Mouse (Mus musculus) cerebellum, adult 2 months (tissue): Measurements from ENCODE around the gene Eif4enif1.
"Not testable (repeated sequence)": the region's sequence is repeated elsewhere in the genome, so short reads cannot be mapped to it uniquely, and the experiment has no call there.

Experiments used
- CTCF ChIP-seq: fragments of 200-500 bp; IDR thresholded peaks from 2 replicates; pipeline ENCODE4 v1.5.1; 2011; ENCODE audit warnings: low read depth, mild to moderate bottlenecking, control low read depth, low read length, moderate library complexity, borderline replicate concordance; ENCODE audit not compliant: insufficient read depth
- POLR2A ChIP-seq: fragments of 200-500 bp; IDR thresholded peaks from 2 replicates; pipeline ENCODE4 v1.6.1; 2011; ENCODE audit warnings: low read length, control low read depth, borderline replicate concordance; ENCODE audit not compliant: insufficient read depth

DNA sequence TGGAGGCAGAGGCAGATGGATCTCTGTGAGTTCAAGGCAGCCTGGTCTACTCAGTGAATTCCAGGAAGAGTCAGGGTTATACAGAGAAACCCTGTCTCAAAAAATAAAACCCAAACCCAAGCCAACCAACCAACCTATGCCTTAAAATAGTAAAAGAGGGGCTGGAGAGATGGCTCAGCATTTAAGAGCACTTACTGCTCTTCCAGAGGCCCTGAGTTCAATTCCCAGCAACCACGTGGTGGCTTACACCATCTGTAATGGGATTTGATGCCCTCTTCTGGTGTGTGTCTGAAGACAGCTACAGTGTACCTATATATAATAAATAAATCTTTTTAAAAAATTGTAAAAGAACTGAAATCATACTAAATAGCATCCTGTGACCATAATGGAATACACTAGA lies 30.3 kb upstream of the Eif4enif1 start:
- TF ChIP-seq CTCF, POLR2A: not testable (repeated sequence)
